ENCODE assay signal across 24 mouse cellular contexts in genomic region chr4:95180999-95181398, GRCm38 (mm10).
DNase-seq lines count a peak whose midpoint lies in the region; ATAC-seq and TF ChIP-seq lines count a peak whose summit lies in the region.
"Had no signal": no experiment of that assay in that cellular context is flagged by ENCODE, and none has a peak within 500 bp of the region (broad histone marks: within the 10 kb centered on the region; RNA-seq: fewer than 3 reads in every experiment).

No protein-coding gene starts in this region.

- DNase-seq in spleen, postnatal 10 days (ENCODE audit: low spot score in 2 of 2) = no peak
- DNase-seq in cerebellum, adult 2 months = no peak
- DNase-seq in gastrocnemius, adult 8-10 months (ENCODE audit: low spot score in 2 of 2) = no peak
- DNase-seq: adrenal gland, adult 8-10 months; adrenal gland, postnatal 14 days; adrenal gland, postnatal 36 days; B cell, adult 2 months; cerebellum, adult 11-12 months; cerebellum, adult 8-10 months; cerebellum, adult 9-11 months; cerebellum, postnatal 14 days; cerebellum, postnatal 36 days; forebrain, postnatal 0 days had no signal

- TF ChIP-seq POLR2A in cerebellum, adult 2 months (IDR thresholded peaks at IDR 0.05; ENCODE audit: borderline replicate concordance, insufficient read depth, low read length) = no peak

- 0 out of 2 replicates have a peak, but pooled peaks have one; percentile 27 for ATAC-seq in common myeloid progenitor, adult 5-6 weeks (replicated peaks; ENCODE audit: low read depth, poor library complexity, severe bottlenecking)
- peak; percentile 64 for ATAC-seq in megakaryocyte, adult 5-6 weeks (ENCODE audit: poor library complexity, severe bottlenecking)
- peak; percentile 52; the same call in 1 of the 2 replicates for ATAC-seq in neutrophil, adult 5-6 weeks (ENCODE audit: extremely low read depth, insufficient number of reproducible peaks, low FRiP score, poor library complexity, severe bottlenecking)
- ATAC-seq: activated CD4-positive, CD25-positive, alpha-beta regulatory T cell, adult 4 months; CD4-positive, CD25-positive, alpha-beta regulatory T cell, adult 4 months; forebrain, embryonic 13.5 days; forebrain, embryonic 15.5 days; forebrain, postnatal 0 days; Patski had no signal

- no peak for TF ChIP-seq CTCF in cerebellum, adult 2 months (IDR thresholded peaks at IDR 0.05; ENCODE audit: borderline replicate concordance, insufficient read depth, low read depth, low read length)

- H3K4me3 ChIP-seq in cerebellum, adult 2 months (replicated peaks; ENCODE audit: insufficient read depth, low read depth, low read length) = no peak overlapping the region
- H3K4me3 ChIP-seq: embryonic facial prominence, embryonic 10.5 days; embryonic facial prominence, embryonic 12.5 days; forebrain, embryonic 13.5 days; forebrain, embryonic 15.5 days had no signal

- peaks cover 4% of the 10 kb centered on the region; the same call in 1 of the 2 replicates for H3K4me1 ChIP-seq in cerebellum, adult 2 months (ENCODE audit: control insufficient read depth, insufficient read depth, low read length)

- H3K27ac ChIP-seq in cerebellum, adult 2 months (ENCODE audit: insufficient read depth, low read length) = no peak overlapping the region
- H3K27ac ChIP-seq: embryonic facial prominence, embryonic 10.5 days; embryonic facial prominence, embryonic 12.5 days; forebrain, embryonic 13.5 days; forebrain, embryonic 15.5 days had no signal

- H3K27me3 ChIP-seq in cerebellum, adult 2 months (ENCODE audit: control insufficient read depth, insufficient read depth, low read length) = no peaks in the 10 kb centered on the region
- H3K27me3 ChIP-seq: CH12.LX; embryonic facial prominence, embryonic 12.5 days; forebrain, embryonic 15.5 days; Patski had no signal
